Comparison of ENCODE assay signal across 27 mouse cellular contexts in the genomic region with DNA sequence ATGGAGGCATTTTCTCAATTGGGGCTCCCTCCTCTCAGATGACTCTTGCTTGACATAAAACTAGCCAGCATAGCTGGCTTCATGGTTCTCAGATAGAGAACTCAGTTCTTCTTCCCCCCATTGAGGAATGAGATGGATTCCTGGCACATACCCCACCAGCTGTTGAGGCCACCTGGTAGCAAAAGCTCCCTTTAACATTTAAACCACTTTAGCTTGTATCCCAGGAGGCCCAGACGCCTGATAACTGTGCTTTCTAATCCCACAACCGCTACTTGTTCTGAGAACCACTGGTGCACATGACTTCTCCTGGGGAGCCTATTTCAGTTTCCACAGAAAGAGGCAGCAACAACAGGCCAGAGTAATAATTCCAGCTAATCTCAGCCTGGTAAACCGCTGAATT. TPM values are rescaled to one million over a fixed set of nuclear protein-coding genes. Genes with fewer than 3 reads are reported as not detected.
"Had no signal": no experiment of that assay in that cellular context is flagged by ENCODE, and none has a peak within 500 bp of the region (broad histone marks: within the 10 kb centered on the region; RNA-seq: fewer than 3 reads in every experiment).

No protein-coding gene starts in this region.

- H3K9me3 ChIP-seq: heart, embryonic 13.5 days; heart, embryonic 15.5 days; hindbrain, embryonic 12.5 days; intestine, embryonic 15.5 days; limb, embryonic 10.5 days; limb, embryonic 12.5 days; liver, embryonic 13.5 days; liver, embryonic 15.5 days had no signal

- H3K36me3 ChIP-seq: heart, embryonic 13.5 days; heart, embryonic 15.5 days; hindbrain, embryonic 12.5 days; intestine, embryonic 15.5 days; limb, embryonic 10.5 days; limb, embryonic 12.5 days; liver, embryonic 13.5 days; liver, embryonic 15.5 days had no signal

- H3K4me2 ChIP-seq: heart, embryonic 13.5 days; heart, embryonic 15.5 days; hindbrain, embryonic 12.5 days; hindbrain, embryonic 14.5 days; intestine, embryonic 15.5 days; limb, embryonic 12.5 days; liver, embryonic 11.5 days; liver, embryonic 13.5 days; liver, embryonic 15.5 days had no signal

- H3K9ac ChIP-seq: forebrain, postnatal 0 days; heart, embryonic 13.5 days; heart, embryonic 15.5 days; hindbrain, embryonic 12.5 days; hindbrain, embryonic 14.5 days; intestine, embryonic 15.5 days; limb, embryonic 12.5 days; liver, embryonic 13.5 days; liver, embryonic 15.5 days had no signal

- H3K27ac ChIP-seq: heart, embryonic 13.5 days; heart, embryonic 15.5 days; hindbrain, embryonic 12.5 days; hindbrain, embryonic 14.5 days; intestine, embryonic 15.5 days; layer of hippocampus, adult 2 months; left cerebral cortex, adult 2 months; limb, embryonic 10.5 days; limb, embryonic 12.5 days; liver, embryonic 13.5 days; liver, embryonic 15.5 days had no signal

- ATAC-seq: forebrain, postnatal 0 days; hindbrain, embryonic 16.5 days; inflammation-experienced regulatory T-cells, adult 6 months; intestine, embryonic 15.5 days; intestine, postnatal 0 days had no signal

- H3K27me3 ChIP-seq: heart, embryonic 13.5 days; heart, embryonic 15.5 days; hindbrain, embryonic 12.5 days; intestine, embryonic 15.5 days; limb, embryonic 12.5 days; liver, embryonic 13.5 days; liver, embryonic 15.5 days had no signal

- H3K4me3 ChIP-seq: heart, embryonic 13.5 days; heart, embryonic 15.5 days; hindbrain, embryonic 12.5 days; intestine, embryonic 15.5 days; layer of hippocampus, adult 2 months; left cerebral cortex, adult 2 months; limb, embryonic 10.5 days; limb, embryonic 12.5 days; liver, embryonic 13.5 days; liver, embryonic 15.5 days had no signal

- DNase-seq: forebrain, postnatal 0 days; gastrocnemius, postnatal 10 days; gastrocnemius, postnatal 25 days; kidney, adult 18-20 months; kidney, adult 8-10 months; kidney, postnatal 10 days; kidney, postnatal 25 days; kidney, postnatal 4 days; liver; liver, embryonic 13.5 days had no signal

- H3K4me1 ChIP-seq: heart, embryonic 13.5 days; heart, embryonic 15.5 days; intestine, embryonic 15.5 days; limb, embryonic 10.5 days; limb, embryonic 12.5 days; liver, embryonic 13.5 days; liver, embryonic 15.5 days had no signal

RNA-seq across cellular contexts. Expression of gene Trpm1, which starts 12.4 kb away (rescaled TPM):
- total RNA-seq: forebrain, postnatal 0 days; heart, postnatal 25 days; hematopoietic stem cell, adult 5-6 weeks; layer of hippocampus, adult 2 months had no signal
- polyA plus RNA-seq: intestine, embryonic 15.5 days; intestine, postnatal 0 days; kidney, embryonic 14.5 days; liver, embryonic 13.5 days; liver, embryonic 15.5 days had no signal
